Mouse (Mus musculus): ENCODE measurements around the gene Pdik1l. TPM values are rescaled to one million over a fixed set of nuclear protein-coding genes. Genes with fewer than 3 reads are reported as not detected.

Pdik1l gene
- polyA plus RNA-seq, 1 experiment from 2014 or later = 19.6 TPM

DNA sequence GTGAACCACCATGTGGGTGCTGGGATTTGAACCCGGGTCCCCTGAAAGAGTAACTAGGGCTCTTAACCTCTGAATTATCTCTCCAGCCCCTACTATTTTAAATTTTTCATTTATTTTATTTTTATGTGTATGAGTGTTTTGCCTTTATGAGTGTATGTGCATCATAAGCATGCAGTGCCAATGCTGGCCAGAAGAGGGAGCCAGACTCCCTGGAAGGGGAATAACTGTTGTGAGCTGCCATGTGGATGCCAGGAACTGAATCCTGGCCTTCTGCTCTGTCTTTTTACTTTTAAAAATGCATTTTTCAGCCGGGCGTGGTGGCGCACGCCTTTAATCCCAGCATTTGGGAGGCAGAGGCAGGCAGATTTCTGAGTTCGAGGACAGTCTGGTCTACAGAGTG lies 25.2 kb upstream of the Pdik1l start:
- WGBS = 97% methylated on average over 6 of the region's 6 CpGs
- Histone ChIP-seq H3K27ac (no peak overlapping the region), H3K27me3 (ENCODE audit: low read depth, poor library complexity, severe bottlenecking) (0 out of 2 replicates have a peak, but pooled peaks cover 6% of the 10 kb centered on the region), H3K36me3 (no peaks in the 10 kb centered on the region), H3K9me3 (replicated peaks) (no peaks in the 10 kb centered on the region; the same call in 1 of the 2 replicates), H3K4me1 (peaks cover 25% of the 10 kb centered on the region), H3K4me3 (no peak overlapping the region)
- DNase-seq (ENCODE audit: low spot score) = no peak

DNA sequence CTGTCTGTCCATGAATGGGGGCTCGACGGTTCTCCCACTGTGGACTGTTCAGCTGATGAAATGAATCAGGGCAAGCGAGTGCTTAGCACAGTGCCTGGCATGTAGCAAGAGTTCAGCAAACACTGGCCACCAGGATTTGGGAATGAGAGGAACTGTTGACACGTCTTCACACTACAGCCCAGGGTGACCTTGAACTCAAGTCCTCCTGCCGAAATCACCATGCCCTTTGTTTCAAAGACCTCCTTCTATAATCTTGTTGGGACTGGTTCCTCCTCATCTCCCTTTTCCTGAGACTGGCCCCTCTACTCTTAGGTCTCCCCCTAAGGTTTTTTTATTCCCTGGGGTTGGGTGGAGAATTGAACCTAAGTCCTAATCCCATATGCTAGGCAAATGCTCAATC lies 24.6 kb upstream of the Pdik1l start:
- Histone ChIP-seq H3K27me3 (ENCODE audit: low read depth, poor library complexity, severe bottlenecking) (0 out of 2 replicates have a peak, but pooled peaks cover 6% of the 10 kb centered on the region), H3K4me3 (no peak overlapping the region), H3K9me3 (replicated peaks) (no peaks in the 10 kb centered on the region; the same call in 1 of the 2 replicates), H3K36me3 (no peaks in the 10 kb centered on the region), H3K27ac (no peak overlapping the region), H3K4me1 (peaks cover 30% of the 10 kb centered on the region)
- DNase-seq (ENCODE audit: low spot score) = no peak
- 92% methylated on average over 5 of the region's 5 CpGs for WGBS

DNA sequence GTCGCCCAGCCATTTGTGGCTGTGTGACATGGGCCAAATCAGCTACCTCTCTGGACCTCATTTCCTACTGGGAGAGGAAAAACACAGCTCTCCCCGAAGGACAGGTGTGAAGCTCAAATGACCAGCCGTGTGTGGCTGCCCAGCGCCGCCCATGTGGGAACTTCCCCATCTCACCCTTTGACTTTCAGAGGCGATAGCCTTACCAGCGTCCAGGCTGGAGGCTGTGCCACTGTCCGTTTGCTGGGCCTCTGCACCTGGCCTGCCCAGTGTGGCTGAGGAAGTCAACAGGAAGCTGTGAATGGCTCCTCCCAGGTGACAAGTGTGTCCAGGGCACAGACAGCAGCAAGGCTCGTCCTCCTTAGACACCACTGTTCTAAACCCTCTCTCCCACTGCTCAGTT lies 24.1 kb upstream of the Pdik1l start:
- no peaks in the 10 kb centered on the region; the same call in 1 of the 2 replicates for H3K9me3 ChIP-seq (replicated peaks)
- WGBS = 87% methylated on average over 9 of the region's 9 CpGs
- no peak overlapping the region for H3K4me3 ChIP-seq
- H3K36me3 ChIP-seq = no peaks in the 10 kb centered on the region
- 0 out of 2 replicates have a peak, but pooled peaks cover 6% of the 10 kb centered on the region for H3K27me3 ChIP-seq (ENCODE audit: low read depth, poor library complexity, severe bottlenecking)
- no peak overlapping the region for H3K27ac ChIP-seq
- peaks cover 35% of the 10 kb centered on the region for H3K4me1 ChIP-seq
- no peak for DNase-seq (ENCODE audit: low spot score)

DNA sequence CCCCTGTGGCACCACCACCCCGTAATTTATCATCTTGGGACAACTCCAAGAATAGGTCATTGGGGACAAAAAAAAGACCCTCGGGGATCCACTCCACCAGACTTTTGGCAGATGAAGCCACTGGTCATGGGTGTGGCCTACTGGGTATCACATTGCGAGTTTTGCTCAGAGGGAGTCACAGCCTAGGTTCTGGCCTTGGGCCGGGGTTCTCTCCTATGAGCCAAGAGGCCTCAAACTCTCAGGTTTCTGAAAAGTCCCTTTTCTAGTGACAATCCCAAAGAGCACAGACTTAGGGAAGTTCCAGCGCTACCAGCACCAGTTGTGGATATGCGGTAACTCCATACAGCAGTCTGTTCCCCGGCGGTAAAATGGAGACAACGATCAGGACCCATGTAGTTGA lies 23.0 kb upstream of the Pdik1l start:
- no peaks in the 10 kb centered on the region for H3K36me3 ChIP-seq
- H3K4me3 ChIP-seq = no peak overlapping the region
- H3K4me1 ChIP-seq = peaks cover 28% of the 10 kb centered on the region
- DNase-seq (ENCODE audit: low spot score) = no peak
- 89% methylated on average over 9 of the region's 9 CpGs for WGBS
- no peak overlapping the region for H3K27ac ChIP-seq
- H3K9me3 ChIP-seq (replicated peaks) = no peaks in the 10 kb centered on the region; the same call in 1 of the 2 replicates
- H3K27me3 ChIP-seq (ENCODE audit: low read depth, poor library complexity, severe bottlenecking) = 0 out of 2 replicates have a peak, but pooled peaks cover 5% of the 10 kb centered on the region

DNA sequence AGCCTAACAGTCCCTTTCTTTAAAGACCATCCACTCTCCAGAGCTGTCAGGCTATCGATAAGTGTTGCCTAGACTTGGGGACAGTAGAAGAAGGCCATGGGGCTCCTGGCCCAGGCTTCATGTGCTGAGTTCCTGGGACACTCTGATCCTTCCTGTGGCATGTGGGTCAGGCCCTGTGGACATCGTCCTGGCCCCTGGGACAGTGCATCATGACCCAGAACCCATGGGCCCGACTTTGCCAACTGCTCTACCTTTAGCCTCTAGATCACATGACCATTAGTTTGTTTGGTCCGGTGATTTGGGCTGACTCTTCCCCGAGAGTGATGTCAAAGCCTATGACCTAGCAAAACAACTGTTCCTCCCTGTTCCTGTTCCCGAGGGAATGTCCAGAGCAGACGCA lies 22.4 kb upstream of the Pdik1l start:
- Histone ChIP-seq H3K4me3 (no peak overlapping the region), H3K27me3 (ENCODE audit: low read depth, poor library complexity, severe bottlenecking) (no peaks in the 10 kb centered on the region), H3K4me1 (peaks cover 22% of the 10 kb centered on the region), H3K27ac (no peak overlapping the region), H3K9me3 (replicated peaks) (no peaks in the 10 kb centered on the region; the same call in 1 of the 2 replicates), H3K36me3 (no peaks in the 10 kb centered on the region)
- WGBS = 89% methylated on average over 7 of the region's 7 CpGs
- DNase-seq (ENCODE audit: low spot score) = no peak

DNA sequence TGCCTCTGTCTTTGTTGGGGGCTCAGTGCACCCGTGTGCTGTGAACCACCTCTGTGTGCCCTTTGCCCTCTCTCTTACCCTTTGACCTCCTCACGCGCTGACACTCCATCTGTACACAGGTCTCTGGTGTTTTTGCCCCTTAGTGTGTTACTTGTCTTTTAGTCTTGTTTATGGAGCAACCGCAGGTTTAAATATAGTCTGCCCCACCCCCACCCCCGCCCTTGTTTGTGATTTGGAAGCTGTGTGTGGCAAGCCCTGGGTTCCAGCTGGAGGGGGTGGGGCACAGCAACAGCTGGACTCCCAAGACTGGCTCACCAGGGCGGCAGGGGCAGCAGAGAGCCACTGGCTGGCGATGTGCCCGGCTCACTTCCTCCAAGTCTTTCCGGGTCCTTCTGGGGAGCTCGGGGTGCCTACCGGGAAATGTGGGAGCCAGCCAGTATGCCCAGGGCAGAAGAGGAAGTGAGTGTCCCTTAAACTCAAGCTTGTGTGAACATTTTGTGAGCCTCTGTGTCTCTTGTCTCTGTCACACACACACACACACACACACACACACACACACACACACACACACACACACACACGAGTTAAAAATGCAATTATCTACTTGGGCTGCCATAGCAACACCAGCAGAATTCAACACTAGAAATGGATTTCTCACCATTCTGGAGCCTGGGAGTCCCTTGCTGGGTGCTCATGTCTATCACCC lies 19.8 kb upstream of the Pdik1l start:
- peak overlapping the region; percentile 66 for H3K27ac ChIP-seq
- H3K4me3 ChIP-seq = 0 out of 2 replicates have a peak overlapping the region, but pooled peaks have one; percentile 13
- DNase-seq (ENCODE audit: low spot score) = peak; percentile 59
- 19% methylated on average over 12 of the region's 12 CpGs for WGBS
- H3K27me3 ChIP-seq (ENCODE audit: low read depth, poor library complexity, severe bottlenecking) = no peaks in the 10 kb centered on the region
- H3K9me3 ChIP-seq (replicated peaks) = no peaks in the 10 kb centered on the region
- H3K36me3 ChIP-seq = no peaks in the 10 kb centered on the region
- H3K4me1 ChIP-seq = peaks cover 12% of the 10 kb centered on the region

DNA sequence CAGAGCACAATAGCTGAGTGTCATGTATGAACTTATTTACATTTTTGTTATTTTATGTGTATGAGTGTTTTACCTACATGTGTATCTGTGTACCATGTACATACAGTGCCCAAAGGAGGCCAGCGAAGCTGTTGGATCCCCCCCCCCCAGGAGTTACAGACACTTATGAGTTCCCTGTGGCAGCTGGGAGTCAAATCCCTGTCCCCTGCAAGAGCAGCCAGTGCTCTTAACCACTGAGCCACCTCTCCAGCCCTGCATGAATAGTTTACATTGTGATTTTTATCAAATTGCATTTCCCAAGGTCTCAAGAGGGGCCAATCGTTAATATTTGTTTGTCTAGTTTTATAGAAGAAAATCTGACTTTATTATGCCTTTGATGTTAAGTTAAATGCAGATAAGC lies 19.3 kb upstream of the Pdik1l start:
- H3K27ac ChIP-seq = no peak overlapping the region

DNA sequence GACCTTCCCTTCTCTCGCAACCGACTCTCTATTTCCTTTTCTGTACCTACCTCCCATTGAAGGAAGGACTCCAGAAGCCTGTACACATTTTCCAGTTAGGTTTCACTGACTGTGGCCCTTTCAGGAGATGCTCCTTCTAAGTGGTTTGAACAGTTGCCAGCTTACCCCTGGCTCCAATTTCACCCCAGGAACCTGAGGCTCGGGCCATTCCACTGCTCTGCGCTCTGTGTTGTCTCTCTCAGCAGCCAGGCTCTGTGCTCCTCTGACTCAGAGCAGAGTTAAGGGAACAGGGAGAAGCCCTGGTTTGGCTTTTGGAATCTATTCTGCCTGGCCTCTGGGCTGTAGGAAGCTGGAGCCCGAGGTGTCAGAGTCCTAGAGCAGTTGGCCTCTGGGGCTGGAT lies 14.4 kb upstream of the Pdik1l start:
- Histone ChIP-seq H3K27ac (no peak overlapping the region), H3K27me3 (ENCODE audit: low read depth, poor library complexity, severe bottlenecking) (no peaks in the 10 kb centered on the region), H3K9me3 (replicated peaks) (no peaks in the 10 kb centered on the region), H3K4me3 (no peak overlapping the region), H3K4me1 (peaks cover 5% of the 10 kb centered on the region), H3K36me3 (no peaks in the 10 kb centered on the region)
- DNase-seq (ENCODE audit: low spot score) = no peak
- WGBS = 88% methylated on average over 5 of the region's 5 CpGs

More for the DNA sequence above, 19.3 kb upstream of the Pdik1l start:
- Histone ChIP-seq H3K9me3 (replicated peaks) (no peaks in the 10 kb centered on the region), H3K4me3 (no peak overlapping the region), H3K4me1 (peaks cover 12% of the 10 kb centered on the region), H3K27me3 (ENCODE audit: low read depth, poor library complexity, severe bottlenecking) (no peaks in the 10 kb centered on the region), H3K36me3 (no peaks in the 10 kb centered on the region)
- 81% methylated on average over 2 of the region's 2 CpGs for WGBS
- DNase-seq (ENCODE audit: low spot score) = no peak

DNA sequence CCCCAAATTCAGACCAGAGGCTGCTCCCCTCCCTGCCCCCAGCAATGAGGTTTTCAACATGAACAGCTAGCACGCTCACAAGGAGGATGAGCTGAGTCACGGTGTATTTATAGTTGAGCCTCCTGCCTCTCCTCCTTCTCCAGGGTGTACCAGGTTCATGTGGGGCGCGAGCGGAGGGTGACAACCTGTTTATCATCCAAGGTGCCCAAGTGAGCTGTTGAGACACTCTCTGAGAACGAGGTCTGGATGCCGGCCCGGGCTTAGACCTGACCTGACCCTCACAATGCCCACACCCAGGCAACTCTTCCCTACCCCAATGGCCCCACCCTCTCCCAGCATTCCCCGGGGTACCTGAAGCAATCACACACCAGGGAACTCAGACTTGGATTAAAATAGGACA lies 12.6 kb upstream of the Pdik1l start:
- H3K4me1 ChIP-seq = 0 out of 2 replicates have a peak, but pooled peaks cover 3% of the 10 kb centered on the region
- no peak for DNase-seq (ENCODE audit: low spot score)
- no peaks in the 10 kb centered on the region for H3K9me3 ChIP-seq (replicated peaks)
- H3K27ac ChIP-seq = no peak overlapping the region
- 83% methylated on average over 9 of the region's 9 CpGs for WGBS
- H3K27me3 ChIP-seq (ENCODE audit: low read depth, poor library complexity, severe bottlenecking) = no peaks in the 10 kb centered on the region
- H3K36me3 ChIP-seq = no peaks in the 10 kb centered on the region
- H3K4me3 ChIP-seq = no peak overlapping the region

DNA sequence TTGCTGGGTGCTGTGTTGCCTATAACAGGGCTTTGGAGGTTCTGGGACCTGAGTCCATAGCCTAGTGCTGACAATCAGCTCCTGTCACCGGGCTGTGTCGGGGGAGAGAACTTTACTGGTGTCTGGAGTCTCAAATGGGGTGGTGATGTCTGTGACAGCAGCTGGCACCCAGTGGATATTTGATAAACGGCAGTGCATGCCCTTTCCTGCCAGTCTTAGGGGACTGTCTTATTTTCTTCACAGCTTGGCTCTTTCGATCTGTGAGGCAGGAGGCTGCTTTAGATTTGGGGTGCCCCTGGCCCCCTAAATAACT lies 11.8 kb upstream of the Pdik1l start:
- H3K9me3 ChIP-seq (replicated peaks) = no peaks in the 10 kb centered on the region
- no peaks in the 10 kb centered on the region for H3K36me3 ChIP-seq
- 0 out of 2 replicates have a peak, but pooled peaks cover 3% of the 10 kb centered on the region for H3K4me1 ChIP-seq
- H3K4me3 ChIP-seq = no peak overlapping the region
- WGBS = 73% methylated on average over 4 of the region's 4 CpGs
- H3K27me3 ChIP-seq (ENCODE audit: low read depth, poor library complexity, severe bottlenecking) = no peaks in the 10 kb centered on the region
- no peak for DNase-seq (ENCODE audit: low spot score)
- H3K27ac ChIP-seq = no peak overlapping the region

DNA sequence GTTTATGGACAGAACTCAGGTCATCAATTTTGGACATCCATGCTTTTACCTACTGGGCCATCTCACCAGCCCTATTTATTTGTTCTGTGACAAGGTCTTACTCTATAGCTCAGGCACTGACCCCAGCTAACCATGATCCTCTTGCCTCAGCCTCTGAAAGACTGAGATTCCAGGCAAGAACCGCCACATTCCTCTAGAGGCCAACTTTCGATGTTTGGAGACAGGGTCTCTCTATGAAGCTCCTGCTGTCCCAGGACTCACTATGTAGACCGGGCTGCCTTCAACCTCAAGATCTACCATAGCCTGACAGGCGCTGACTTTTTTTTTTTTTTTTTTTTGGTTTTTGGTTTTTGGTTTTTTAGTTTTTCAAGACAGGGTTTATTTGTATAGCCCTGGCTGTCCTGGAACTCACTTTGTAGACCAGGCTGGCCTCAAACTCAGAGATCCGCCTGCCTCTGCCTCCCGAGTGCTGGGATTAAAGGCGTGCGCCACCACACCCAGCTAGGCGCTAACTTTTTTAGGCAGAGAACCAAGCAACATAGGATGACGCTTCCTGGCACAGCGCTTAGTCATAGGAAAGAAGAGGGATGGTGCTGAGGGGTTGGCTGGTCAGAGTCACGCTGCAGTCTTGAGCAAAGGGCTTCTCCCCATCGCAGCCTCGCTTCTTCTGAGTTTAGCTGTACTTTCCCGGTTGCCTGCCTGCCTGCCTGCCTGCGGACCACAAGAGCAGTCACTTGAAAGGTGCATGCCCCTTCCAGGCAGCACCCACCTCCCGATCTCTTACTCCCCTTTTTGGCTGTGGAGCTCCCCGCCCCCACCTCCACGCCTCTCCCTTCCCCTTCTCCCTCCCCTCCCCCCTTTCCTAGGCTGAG lies 11.2 kb upstream of the Pdik1l start:
- H3K9me3 ChIP-seq (replicated peaks) = no peaks in the 10 kb centered on the region
- H3K27me3 ChIP-seq (ENCODE audit: low read depth, poor library complexity, severe bottlenecking) = peaks cover 4% of the 10 kb centered on the region
- H3K36me3 ChIP-seq = no peaks in the 10 kb centered on the region
- no peak for DNase-seq (ENCODE audit: low spot score)
- WGBS = 76% methylated on average over 19 of the region's 19 CpGs
- 0 out of 2 replicates have a peak, but pooled peaks cover 3% of the 10 kb centered on the region for H3K4me1 ChIP-seq
- H3K4me3 ChIP-seq = no peak overlapping the region
- no peak overlapping the region for H3K27ac ChIP-seq

DNA sequence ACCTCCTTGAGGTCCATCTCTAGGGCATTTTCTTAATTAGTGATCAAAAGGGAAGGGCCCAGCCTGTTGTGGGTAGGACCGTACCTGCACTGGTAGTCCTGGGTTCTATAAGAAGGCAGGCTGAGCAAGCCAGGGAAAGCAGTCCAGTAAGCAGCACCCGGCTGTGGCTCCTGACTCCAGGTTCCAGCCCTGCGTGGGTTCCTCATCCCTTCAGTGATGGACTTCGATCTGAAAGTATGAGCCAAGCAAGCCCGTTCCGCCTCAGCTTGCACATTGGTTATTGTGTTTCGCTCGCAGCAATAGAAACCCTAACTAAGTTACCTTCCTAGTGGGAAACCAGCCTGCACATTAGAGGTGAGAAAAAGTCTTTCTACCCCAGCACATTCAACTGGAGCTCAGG lies 9.7 kb upstream of the Pdik1l start:
- no peaks in the 10 kb centered on the region for H3K9me3 ChIP-seq (replicated peaks)
- peaks cover 18% of the 10 kb centered on the region for H3K27me3 ChIP-seq (ENCODE audit: low read depth, poor library complexity, severe bottlenecking)
- no peak overlapping the region for H3K4me3 ChIP-seq
- DNase-seq (ENCODE audit: low spot score) = no peak
- no peaks in the 10 kb centered on the region for H3K36me3 ChIP-seq
- WGBS = 91% methylated on average over 8 of the region's 8 CpGs
- H3K4me1 ChIP-seq = 0 out of 2 replicates have a peak, but pooled peaks cover 3% of the 10 kb centered on the region
- H3K27ac ChIP-seq = no peak overlapping the region

DNA sequence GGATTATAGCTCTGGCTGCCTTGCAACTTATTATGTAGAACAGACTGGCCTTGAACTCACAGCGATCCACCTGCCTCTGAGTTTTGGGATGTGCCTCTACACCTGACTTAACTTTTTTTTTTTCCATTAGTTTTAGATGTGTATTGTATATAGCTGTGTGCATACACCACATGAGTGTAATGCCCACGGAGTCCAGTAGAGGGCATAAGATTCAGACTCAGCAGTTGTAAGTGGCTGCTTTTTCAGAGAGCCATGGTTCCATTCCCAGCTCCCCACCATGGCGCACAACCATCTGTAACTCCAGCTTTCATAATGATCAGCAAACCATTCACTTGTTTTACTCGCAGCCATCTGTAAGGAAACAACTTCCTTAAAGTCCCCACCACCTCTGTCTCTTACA lies 8.8 kb upstream of the Pdik1l start:
- H3K27me3 ChIP-seq (ENCODE audit: low read depth, poor library complexity, severe bottlenecking) = peaks cover 18% of the 10 kb centered on the region
- H3K27ac ChIP-seq = no peak overlapping the region
- no peaks in the 10 kb centered on the region for H3K36me3 ChIP-seq
- 90% methylated on average over 4 of the region's 4 CpGs for WGBS
- 0 out of 2 replicates have a peak, but pooled peaks cover 3% of the 10 kb centered on the region for H3K4me1 ChIP-seq
- no peaks in the 10 kb centered on the region for H3K9me3 ChIP-seq (replicated peaks)
- no peak for DNase-seq (ENCODE audit: low spot score)
- no peak overlapping the region for H3K4me3 ChIP-seq
